Mouse (Mus musculus) embryonic facial prominence, embryonic 10.5 days (tissue): ENCODE results near the gene Col27a1. TPM values are rescaled to one million over a fixed set of nuclear protein-coding genes. Genes with fewer than 3 reads are reported as not detected.

ENCODE experiments used
- DNase-seq: peaks from one replicate; pipeline ENCODE4 v3.0.0-alpha.2; 2017; ENCODE audit warnings: low spot score
- H3K27ac ChIP-seq: fragments of 300-500 bp; sonication (generic); replicated peaks from 2 replicates; pipeline ENCODE4 v1.5.1; 2016; ENCODE audit warnings: mild to moderate bottlenecking
- H3K27me3 ChIP-seq: fragments of 300-500 bp; sonication (generic); replicated peaks from 2 replicates; pipeline ENCODE4 v1.6.1; 2016; ENCODE audit warnings: low read depth, mild to moderate bottlenecking; ENCODE audit not compliant: poor library complexity, severe bottlenecking
- H3K36me3 ChIP-seq: fragments of 300-500 bp; sonication (generic); replicated peaks from 2 replicates; pipeline ENCODE4 v1.6.1; 2016; ENCODE audit warnings: mild to moderate bottlenecking, moderate library complexity
- H3K4me1 ChIP-seq: fragments of 300-500 bp; sonication (generic); 2 replicates; pipeline ENCODE4 v1.6.1; 2016
- H3K4me3 ChIP-seq: fragments of 300-500 bp; sonication (generic); 2 replicates; pipeline ENCODE4 v1.5.1; 2016; ENCODE audit warnings: mild to moderate bottlenecking, moderate library complexity
- H3K9me3 ChIP-seq: fragments of 300-500 bp; sonication (generic); 2 replicates; pipeline ENCODE4 v1.6.1; 2016; ENCODE audit warnings: mild to moderate bottlenecking
- WGBS: fragments of 180-500 bp; shearing (Covaris S2); methylation state at CpG from one replicate; pipeline ENCODE4 v1.1.7; 2016; 5-methylcytosine and 5-hydroxymethylcytosine counted together
- polyA plus RNA-seq: library from polyadenylated mRNA; unstranded; fragments of >200 nt; fragmentation: Nextera tagmentation; extraction: Ambion mirVana; gene quantifications from 2 replicates; pipeline ENCODE4 v1.2.1, GENCODE M21; 2016

Gene Col27a1
- polyA plus RNA-seq, 1 experiment from 2014 or later: 5.3 TPM

- Histone ChIP-seq H3K4me1 (0 out of 2 replicates have a peak, but pooled peaks cover 12% of the 10 kb centered on the region), H3K36me3 (no peaks in the 10 kb centered on the region), H3K27me3 (peaks cover 10% of the 10 kb centered on the region), H3K4me3 (no peak overlapping the region), H3K9me3 (no peaks in the 10 kb centered on the region), H3K27ac (no peak overlapping the region)
- DNase-seq: no peak
- 79% methylated on average over 7 of the region's 7 CpGs for WGBS
Measured at GRCm38 (mm10) chr4:63205583-63205982, 8.2 kb upstream of the Col27a1 start.

- Histone ChIP-seq H3K27ac (peak overlapping the region; percentile 90), H3K36me3 (no peaks in the 10 kb centered on the region), H3K9me3 (no peaks in the 10 kb centered on the region), H3K4me1 (peaks cover 44% of the 10 kb centered on the region), H3K27me3 (peaks cover 55% of the 10 kb centered on the region), H3K4me3 (peak overlapping the region; percentile 95)
- WGBS: under 1% methylated on average over 71 of the region's 71 CpGs
- DNase-seq: peak; percentile 91
Measured at GRCm38 (mm10) chr4:63215185-63215992, 1.6 kb downstream of the Col27a1 start.

GRCm38 (mm10) chr4:63215993-63216531 is 2.3 kb downstream of the Col27a1 start:
- Histone ChIP-seq H3K27ac (peak overlapping the region; percentile 90), H3K9me3 (no peaks in the 10 kb centered on the region), H3K36me3 (no peaks in the 10 kb centered on the region), H3K4me1 (peaks cover 44% of the 10 kb centered on the region), H3K27me3 (peaks cover 55% of the 10 kb centered on the region), H3K4me3 (peak overlapping the region; percentile 95)
- DNase-seq: peak; percentile 88
- WGBS: 3% methylated on average over 24 of the region's 24 CpGs

GRCm38 (mm10) chr4:63216566-63216965 is 2.8 kb downstream of the Col27a1 start:
- DNase-seq: peak; percentile 26
- peak overlapping the region; percentile 90 for H3K27ac ChIP-seq
- H3K4me1 ChIP-seq: peaks cover 44% of the 10 kb centered on the region
- no peaks in the 10 kb centered on the region; the same call in 1 of the 2 replicates for H3K36me3 ChIP-seq
- H3K27me3 ChIP-seq: peaks cover 51% of the 10 kb centered on the region
- WGBS: 31% methylated on average over 9 of the region's 9 CpGs
- H3K9me3 ChIP-seq: no peaks in the 10 kb centered on the region
- peak overlapping the region; percentile 95 for H3K4me3 ChIP-seq

GRCm38 (mm10) chr4:63217513-63217912 is 3.7 kb downstream of the Col27a1 start:
- 87% methylated on average over 6 of the region's 6 CpGs for WGBS
- Histone ChIP-seq H3K9me3 (no peaks in the 10 kb centered on the region), H3K36me3 (peaks cover 3% of the 10 kb centered on the region; the same call in 1 of the 2 replicates), H3K4me3 (no peak overlapping the region), H3K27ac (no peak overlapping the region), H3K4me1 (peaks cover 47% of the 10 kb centered on the region), H3K27me3 (peaks cover 42% of the 10 kb centered on the region)
- no peak for DNase-seq

- WGBS: 87% methylated on average over 3 of the region's 3 CpGs
- no peaks in the 10 kb centered on the region for H3K9me3 ChIP-seq
- no peak for DNase-seq
- no peak overlapping the region for H3K4me3 ChIP-seq
- H3K27me3 ChIP-seq: peaks cover 26% of the 10 kb centered on the region
- peaks cover 41% of the 10 kb centered on the region for H3K4me1 ChIP-seq
- peaks cover 16% of the 10 kb centered on the region for H3K36me3 ChIP-seq
- no peak overlapping the region for H3K27ac ChIP-seq
Measured at GRCm38 (mm10) chr4:63219059-63219458, 5.3 kb downstream of the Col27a1 start.

GRCm38 (mm10) chr4:63219635-63220034 is 5.8 kb downstream of the Col27a1 start:
- no peak overlapping the region for H3K4me3 ChIP-seq
- peaks cover 21% of the 10 kb centered on the region for H3K27me3 ChIP-seq
- H3K27ac ChIP-seq: no peak overlapping the region; the same call in 1 of the 2 replicates
- H3K4me1 ChIP-seq: peaks cover 35% of the 10 kb centered on the region
- no peak for DNase-seq
- peaks cover 22% of the 10 kb centered on the region for H3K36me3 ChIP-seq
- H3K9me3 ChIP-seq: no peaks in the 10 kb centered on the region
- WGBS: 87% methylated on average over 6 of the region's 6 CpGs

- peaks cover 15% of the 10 kb centered on the region for H3K27me3 ChIP-seq
- DNase-seq: no peak
- no peaks in the 10 kb centered on the region for H3K9me3 ChIP-seq
- H3K27ac ChIP-seq: no peak overlapping the region
- H3K4me1 ChIP-seq: peaks cover 25% of the 10 kb centered on the region
- H3K4me3 ChIP-seq: no peak overlapping the region
- peaks cover 36% of the 10 kb centered on the region for H3K36me3 ChIP-seq
- WGBS: 87% methylated on average over 15 of the region's 15 CpGs
Measured at GRCm38 (mm10) chr4:63221096-63221958, 7.5 kb downstream of the Col27a1 start.

- H3K27me3 ChIP-seq: peaks cover 5% of the 10 kb centered on the region
- no peak overlapping the region for H3K4me3 ChIP-seq
- no peak for DNase-seq
- H3K9me3 ChIP-seq: no peaks in the 10 kb centered on the region
- 76% methylated on average over 8 of the region's 8 CpGs for WGBS
- no peak overlapping the region for H3K27ac ChIP-seq
- peaks cover 38% of the 10 kb centered on the region for H3K36me3 ChIP-seq
- peaks cover 22% of the 10 kb centered on the region for H3K4me1 ChIP-seq
Measured at GRCm38 (mm10) chr4:63222246-63222645, 8.4 kb downstream of the Col27a1 start.

GRCm38 (mm10) chr4:63225373-63225772 is 11.6 kb downstream of the Col27a1 start:
- Histone ChIP-seq H3K4me1 (peaks cover 33% of the 10 kb centered on the region), H3K4me3 (no peak overlapping the region), H3K27me3 (no peaks in the 10 kb centered on the region), H3K36me3 (peaks cover 41% of the 10 kb centered on the region), H3K27ac (no peak overlapping the region), H3K9me3 (no peaks in the 10 kb centered on the region)
- whole genome bisulfite sequencing: 87% methylated on average over 10 of the region's 10 CpGs
- no peak for DNase-seq

- Histone ChIP-seq H3K27ac (no peak overlapping the region), H3K4me3 (no peak overlapping the region), H3K36me3 (peaks cover 41% of the 10 kb centered on the region), H3K4me1 (peaks cover 35% of the 10 kb centered on the region), H3K9me3 (no peaks in the 10 kb centered on the region), H3K27me3 (no peaks in the 10 kb centered on the region)
- DNase-seq: no peak
- 85% methylated on average over 8 of the region's 8 CpGs for WGBS
Measured at GRCm38 (mm10) chr4:63226164-63226882, 12.5 kb downstream of the Col27a1 start.

- WGBS: 73% methylated on average over 6 of the region's 6 CpGs
- peaks cover 41% of the 10 kb centered on the region for H3K36me3 ChIP-seq
- H3K4me1 ChIP-seq: peaks cover 32% of the 10 kb centered on the region
- no peaks in the 10 kb centered on the region for H3K9me3 ChIP-seq
- H3K4me3 ChIP-seq: no peak overlapping the region
- no peak for DNase-seq
- no peak overlapping the region for H3K27ac ChIP-seq
- no peaks in the 10 kb centered on the region for H3K27me3 ChIP-seq
Measured at GRCm38 (mm10) chr4:63226883-63227235, 13.1 kb downstream of the Col27a1 start.
